Mouse (Mus musculus) myocyte (in vitro differentiated cells): Measurements from ENCODE around the gene Zfp638.

Source experiments
- MAX ChIP-seq: IDR thresholded peaks from one replicate; pipeline ENCODE4 v1.6.1; 2011; ENCODE audit warnings: low read depth, mild to moderate bottlenecking, control low read depth
- POLR2A ChIP-seq: IDR thresholded peaks from one replicate; pipeline ENCODE4 v1.6.1; 2011; ENCODE audit warnings: low read depth, mild to moderate bottlenecking, control low read depth, moderate library complexity; ENCODE audit not compliant: insufficient read length
- POLR2AphosphoS2 ChIP-seq: IDR thresholded peaks from one replicate; pipeline ENCODE4 v1.6.1; 2011; ENCODE audit warnings: low read depth, control low read depth; ENCODE audit not compliant: insufficient read length
- TCF12 ChIP-seq: IDR thresholded peaks from one replicate; pipeline ENCODE4 v1.6.1; 2011; ENCODE audit warnings: mild to moderate bottlenecking, control low read depth; ENCODE audit not compliant: poor library complexity, insufficient read depth, severe bottlenecking
- TCF3 ChIP-seq: IDR thresholded peaks from one replicate; pipeline ENCODE4 v1.6.1; 2011; ENCODE audit warnings: low read depth, control low read depth; ENCODE audit not compliant: insufficient read length

DNA sequence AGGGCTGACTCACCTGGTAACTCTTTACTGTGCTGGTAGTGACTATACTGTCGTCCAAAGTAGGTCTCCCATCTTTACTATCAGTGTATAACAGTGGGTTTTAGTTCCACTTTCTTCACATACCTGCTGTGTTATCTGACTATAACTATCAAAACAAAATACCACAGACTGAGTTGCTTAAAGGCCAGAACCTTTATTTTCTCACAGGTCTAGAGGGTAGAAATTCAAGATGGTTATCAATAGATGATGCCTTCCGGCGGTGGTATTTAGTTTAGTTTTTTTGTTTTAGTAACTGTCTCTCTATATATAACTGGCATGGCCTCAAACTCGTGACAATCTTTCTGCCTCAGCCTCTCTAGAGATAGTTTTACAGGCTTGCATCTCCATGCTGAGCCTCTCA is 3.4 kb upstream of the Zfp638 start:
- TF ChIP-seq POLR2A (no peak), TCF3 (no peak), MAX (no peak), POLR2AphosphoS2 (no peak), TCF12 (no peak)
